Mouse (Mus musculus): Measurements from ENCODE around the gene Ephx4.
"Not testable (repeated sequence)": the region's sequence is repeated elsewhere in the genome, so short reads cannot be mapped to it uniquely, and the experiment has no call there.

Ephx4 gene

GRCm38 (mm10) chr5:107402436-107402835 lies at the start of gene Ephx4:
Gene Ephx4, plus strand, starts transcription at chr5:107402736.
- in situ Hi-C loops (cut with MboI) = no loop called here

DNA sequence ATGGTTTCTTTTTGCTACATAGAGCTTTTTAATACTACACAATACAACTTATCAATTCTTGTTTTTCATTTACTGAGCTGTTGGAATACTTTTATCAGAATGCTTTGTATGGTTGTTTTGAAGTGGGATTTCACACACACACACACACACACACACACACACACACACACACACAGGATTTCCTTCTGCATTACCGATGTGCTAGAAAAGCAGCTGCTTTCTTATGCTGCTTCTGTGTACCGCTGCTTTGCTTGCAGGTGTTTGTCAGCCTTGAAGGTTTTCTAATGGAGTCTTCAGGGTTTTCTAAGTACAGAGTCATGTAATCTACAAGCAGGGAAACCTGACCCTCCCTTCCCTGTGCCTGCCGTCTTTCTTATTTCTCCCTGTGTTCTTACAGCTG lies 48.6 kb upstream of the Ephx4 start:
- in situ Hi-C loops (cut with MboI) = no loop called here

GRCm38 (mm10) chr5:107355801-107356200 lies 46.7 kb upstream of the Ephx4 start:
- in situ Hi-C loops (cut with MboI) = no loop called here

DNA sequence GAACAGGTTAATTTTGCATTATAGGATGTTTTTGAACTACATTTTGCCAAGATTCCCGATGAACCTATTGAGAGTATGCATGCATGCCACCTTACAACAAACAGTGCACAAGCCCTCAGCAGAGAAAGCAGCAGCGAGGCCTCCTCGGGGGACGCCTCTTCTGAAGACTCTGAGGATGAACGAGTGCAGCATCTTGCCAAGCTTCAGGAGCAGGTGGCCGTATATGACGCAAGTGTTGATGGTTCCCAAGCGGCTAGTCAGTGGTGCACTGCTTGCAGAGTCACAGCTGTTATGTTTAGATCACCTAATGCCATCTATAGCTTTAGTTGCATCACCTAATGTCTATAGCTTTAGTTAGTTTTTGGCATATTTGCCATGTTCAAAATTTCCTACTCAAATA lies 44.8 kb upstream of the Ephx4 start:
- in situ Hi-C loops (cut with MboI) = no loop called here

- in situ Hi-C loops (cut with MboI) = no loop called here
These were observed 43.0 kb upstream of the Ephx4 start for GRCm38 (mm10) chr5:107359395-107360053.

DNA sequence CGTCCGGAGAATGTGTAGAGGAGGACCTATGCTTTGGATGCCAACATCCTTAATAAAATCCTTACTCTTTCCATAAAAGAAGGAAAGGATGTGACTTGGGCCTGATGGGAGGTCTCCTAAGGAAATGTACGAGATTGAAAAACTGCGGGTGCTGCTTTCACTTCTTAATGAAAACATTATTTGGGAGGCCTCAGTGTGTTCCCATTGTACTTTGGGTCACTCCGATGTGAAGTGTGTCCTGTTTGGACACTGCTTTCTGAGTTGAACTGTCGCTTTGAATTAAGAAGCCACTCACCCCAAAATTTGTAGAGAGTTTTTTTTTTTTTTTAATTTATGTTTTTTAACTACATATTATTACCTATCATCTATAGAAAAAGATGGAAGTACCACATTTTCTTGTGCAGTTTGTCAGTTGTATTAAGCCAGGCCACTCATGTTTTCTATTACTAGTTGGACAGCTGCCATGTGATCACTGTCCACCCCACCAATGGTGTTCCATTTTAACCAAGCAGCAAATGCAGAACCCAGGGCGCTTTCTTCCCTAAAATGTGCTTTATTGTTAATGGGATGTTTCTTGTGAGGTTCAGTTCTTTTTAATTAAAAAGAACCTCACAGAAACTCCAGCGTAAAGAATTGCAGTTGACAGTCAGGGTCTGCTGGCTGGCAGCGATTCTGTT lies 42.3 kb upstream of the Ephx4 start:
- in situ Hi-C loops (cut with MboI) = no loop called here

DNA sequence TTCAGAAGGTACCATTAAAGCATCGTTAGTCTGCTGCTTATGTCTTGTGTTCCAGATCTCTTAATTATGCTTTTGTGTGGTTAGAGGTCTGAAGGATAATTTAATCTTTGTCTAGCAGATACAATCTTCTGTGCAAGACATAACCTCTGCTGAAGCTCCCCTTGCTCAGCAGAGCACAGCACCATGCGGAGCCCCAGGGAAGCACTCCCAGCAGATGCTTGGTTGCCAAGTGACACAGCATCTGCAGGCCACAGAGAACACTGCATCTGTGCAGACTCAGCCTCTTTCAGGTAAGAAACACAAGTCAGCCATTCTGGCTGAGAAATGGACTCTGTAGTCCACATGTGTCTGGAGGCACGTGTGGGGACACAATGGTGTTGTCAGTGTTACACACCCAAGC lies 32.5 kb upstream of the Ephx4 start:
- in situ Hi-C loops (cut with MboI) = no loop called here

DNA sequence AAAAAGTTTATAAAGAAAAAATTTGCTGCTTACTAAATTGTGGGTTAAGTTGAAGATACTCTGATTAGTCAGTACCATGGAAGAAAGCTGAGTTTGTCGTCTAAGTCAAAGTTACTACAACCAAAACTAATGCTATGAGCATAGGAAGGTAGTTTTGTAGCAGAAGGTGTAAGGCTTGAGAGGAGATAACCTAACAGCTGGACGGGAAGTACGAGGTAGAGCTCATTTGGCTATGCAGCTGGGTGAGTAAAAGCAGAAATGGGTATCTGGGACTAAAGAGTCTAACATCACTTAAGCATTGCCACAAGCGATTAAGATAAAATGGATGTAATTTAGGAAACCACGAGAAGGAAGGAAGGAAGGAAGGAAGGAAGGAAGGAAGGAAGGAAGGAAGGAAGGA lies 31.2 kb upstream of the Ephx4 start:
- in situ Hi-C loops (cut with MboI) = no loop called here

DNA sequence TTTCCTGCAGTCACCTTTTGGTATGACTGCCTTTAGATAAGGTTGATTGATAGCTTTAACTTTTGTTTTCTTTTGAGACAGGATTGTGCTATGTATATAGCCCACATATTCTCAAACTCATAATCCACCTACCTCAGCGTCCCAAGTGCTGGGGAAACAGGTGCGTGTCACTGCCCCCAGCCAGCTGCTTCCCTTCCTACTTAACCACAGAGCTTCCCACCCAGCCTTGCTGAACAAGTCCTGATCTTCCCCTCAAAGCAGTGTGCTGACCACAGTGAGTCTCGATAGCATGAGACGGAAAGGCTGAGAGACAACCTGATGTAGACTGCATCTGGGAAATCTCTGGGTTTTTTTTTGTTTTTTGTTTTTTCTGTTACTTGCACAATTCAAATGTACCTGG lies 29.3 kb upstream of the Ephx4 start:
- in situ Hi-C loops (cut with MboI) = no loop called here

- in situ Hi-C loops (cut with MboI) = not testable (repeated sequence)
These were observed 16.1 kb upstream of the Ephx4 start for GRCm38 (mm10) chr5:107386448-107386847.

DNA sequence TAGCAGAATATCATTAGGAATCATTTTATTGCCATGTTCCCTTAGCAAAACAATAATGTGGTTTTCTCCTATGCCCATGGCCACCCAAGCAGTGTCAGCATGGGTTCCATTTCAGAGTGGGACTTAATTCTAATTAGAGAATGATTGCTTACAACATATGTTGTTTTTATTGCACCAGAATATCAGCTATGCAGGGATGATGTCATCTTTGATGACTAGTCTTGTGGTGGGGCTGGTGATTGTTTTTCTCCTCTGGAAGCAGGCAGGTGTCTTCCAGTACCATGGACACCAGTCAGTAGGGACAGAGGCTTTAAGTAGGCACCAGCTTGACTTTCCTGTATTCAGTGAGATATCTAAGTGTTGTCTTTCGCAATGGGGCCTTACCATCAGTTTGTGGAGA lies 14.7 kb upstream of the Ephx4 start:
- in situ Hi-C loops (cut with MboI) = no loop called here

- in situ Hi-C loops (cut with MboI) = no loop called here
These were observed 13.2 kb upstream of the Ephx4 start for GRCm38 (mm10) chr5:107389373-107389772.

GRCm38 (mm10) chr5:107394437-107394836 lies 8.1 kb upstream of the Ephx4 start:
- in situ Hi-C loops (cut with MboI) = no loop called here

GRCm38 (mm10) chr5:107403011-107403946 lies 743 bp downstream of the Ephx4 start:
- in situ Hi-C loops (cut with MboI) = no loop called here

- in situ Hi-C loops (cut with MboI) = no loop called here
These were observed 1.6 kb downstream of the Ephx4 start for GRCm38 (mm10) chr5:107403947-107404684.

- in situ Hi-C loops (cut with MboI) = no loop called here
These were observed 2.8 kb downstream of the Ephx4 start for GRCm38 (mm10) chr5:107405361-107405760.

DNA sequence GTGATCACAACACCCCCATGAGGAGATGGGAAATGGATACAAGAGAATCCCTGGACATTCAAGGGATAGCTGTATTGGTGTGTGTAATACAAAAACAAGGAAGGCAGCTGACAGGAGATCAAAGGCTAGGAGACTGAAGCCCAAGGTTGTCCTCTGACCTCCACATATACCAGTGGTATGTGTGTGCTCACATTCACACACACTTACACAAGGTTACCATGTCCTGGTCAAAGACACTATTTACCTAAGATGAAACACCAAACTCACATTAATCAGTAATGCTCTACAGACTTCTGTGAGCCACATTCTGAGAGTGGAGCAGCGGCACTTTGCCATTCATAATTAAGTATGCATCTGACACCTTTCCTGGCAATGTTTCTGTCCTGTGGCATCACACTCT lies 7.8 kb downstream of the Ephx4 start:
- in situ Hi-C loops (cut with MboI) = no loop called here

GRCm38 (mm10) chr5:107411326-107411725 lies 8.8 kb downstream of the Ephx4 start:
- in situ Hi-C loops (cut with MboI) = no loop called here

- in situ Hi-C loops (cut with MboI) = no loop called here
These were observed 9.7 kb downstream of the Ephx4 start for GRCm38 (mm10) chr5:107412285-107412684.

GRCm38 (mm10) chr5:107415098-107415497 lies 12.6 kb downstream of the Ephx4 start:
- in situ Hi-C loops (cut with MboI) = no loop called here

DNA sequence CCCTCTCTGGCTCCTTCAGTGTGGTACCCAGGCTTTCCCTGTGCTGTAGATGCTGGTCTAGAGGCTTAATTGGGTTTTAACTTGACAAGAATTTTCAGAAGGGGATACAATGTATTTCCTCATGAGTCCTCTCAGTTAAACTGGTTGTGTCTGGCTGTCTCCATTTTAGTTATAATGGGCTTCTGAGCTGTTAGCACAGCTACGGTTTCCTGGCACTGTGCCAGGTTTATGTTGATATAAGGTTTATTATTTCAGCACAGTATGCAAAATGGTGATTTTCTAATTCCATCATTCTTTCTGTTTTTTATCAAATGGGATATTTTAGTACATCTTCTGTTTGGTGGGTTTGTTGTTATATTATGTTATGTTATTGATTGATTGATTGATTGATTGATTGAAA lies 19.1 kb downstream of the Ephx4 start:
- in situ Hi-C loops (cut with MboI) = no loop called here

- in situ Hi-C loops (cut with MboI) = no loop called here
These were observed 28.7 kb downstream of the Ephx4 start, which contains the start of gene Lpcat2b for GRCm38 (mm10) chr5:107431249-107431648. Gene Lpcat2b, plus strand, starts transcription at chr5:107431549.

Measured in mature B cell (primary cell).